ENCODE assay signal across 8 mouse cellular contexts in the genomic region with DNA sequence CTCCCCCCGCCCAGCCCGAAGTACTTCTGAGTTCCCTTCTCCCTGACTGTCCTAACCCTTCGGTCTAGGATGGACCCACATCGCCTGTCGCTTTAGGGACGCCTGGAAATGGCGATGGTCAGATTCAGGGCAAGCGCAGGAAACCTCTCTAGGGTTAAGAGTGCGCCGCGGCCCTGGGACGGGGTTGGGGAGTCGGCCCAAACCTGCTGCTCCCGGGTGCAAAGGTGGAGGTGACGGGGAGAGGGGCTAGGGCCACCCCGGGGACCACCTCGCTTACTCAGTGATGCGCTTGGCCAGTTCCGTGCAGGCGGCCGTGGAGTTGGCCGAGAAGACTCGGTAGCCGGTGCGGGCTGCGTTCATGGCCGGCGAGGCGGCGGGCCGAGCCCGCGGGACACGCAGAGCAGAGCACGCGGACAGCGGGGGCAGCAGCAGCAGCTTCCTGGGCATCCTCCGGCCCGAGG. TPM values are rescaled to one million over a fixed set of nuclear protein-coding genes. Genes with fewer than 3 reads are reported as not detected.
DNase-seq lines count a peak whose midpoint lies in the region; ATAC-seq and TF ChIP-seq lines count a peak whose summit lies in the region.

No protein-coding gene starts in this region.

- peak overlapping the region; percentile 84 for H3K4me3 ChIP-seq in spleen, adult 2 months (ENCODE audit: extremely low read depth, insufficient read depth, insufficient read length)
- H3K4me3 ChIP-seq in hindbrain, embryonic 12.5 days = peak overlapping the region; percentile 97
- H3K4me3 ChIP-seq in midbrain, embryonic 12.5 days = peak overlapping the region; percentile 98

- H3K27ac ChIP-seq in spleen, adult 2 months (ENCODE audit: insufficient read depth, low read length) = peak overlapping the region; percentile 88
- peak overlapping the region; percentile 95 for H3K27ac ChIP-seq in hindbrain, embryonic 12.5 days
- H3K27ac ChIP-seq in midbrain, embryonic 12.5 days (replicated peaks) = peak overlapping the region; percentile 96

- no peaks in the 10 kb centered on the region for H3K27me3 ChIP-seq in spleen, adult 2 months (ENCODE audit: control insufficient read depth, insufficient read depth, low read length)
- H3K27me3 ChIP-seq in hindbrain, embryonic 12.5 days = no peaks in the 10 kb centered on the region
- no peaks in the 10 kb centered on the region; the same call in 1 of the 2 replicates for H3K27me3 ChIP-seq in midbrain, embryonic 12.5 days

- H3K4me2 ChIP-seq in hindbrain, embryonic 12.5 days (replicated peaks) = peak overlapping the region; percentile 59
- peak overlapping the region; percentile 75 for H3K4me2 ChIP-seq in midbrain, embryonic 12.5 days (replicated peaks)

- peak overlapping the region; percentile 96 for H3K9ac ChIP-seq in hindbrain, embryonic 12.5 days
- H3K9ac ChIP-seq in midbrain, embryonic 12.5 days (replicated peaks) = peak overlapping the region; percentile 97

- intact Hi-C loops in left cerebral cortex, postnatal 4 days (cut with DNase I) = no loop called here

- no peak for TF ChIP-seq CTCF in spleen, adult 2 months (IDR thresholded peaks at IDR 0.05; ENCODE audit: extremely low read depth, insufficient read depth, insufficient read length, insufficient replicate concordance)

- H3K36me3 ChIP-seq in spleen, adult 2 months (ENCODE audit: control insufficient read depth, insufficient read depth, low read length) = peaks cover 7% of the 10 kb centered on the region
- peaks cover 28% of the 10 kb centered on the region for H3K36me3 ChIP-seq in hindbrain, embryonic 12.5 days
- H3K36me3 ChIP-seq in midbrain, embryonic 12.5 days = peaks cover 35% of the 10 kb centered on the region

- no peak for TF ChIP-seq POLR2A in spleen, adult 2 months (IDR thresholded peaks at IDR 0.05; ENCODE audit: low read depth, low read length)

- 0 out of 2 replicates have a peak, but pooled peaks cover 5% of the 10 kb centered on the region for H3K9me3 ChIP-seq in hindbrain, embryonic 12.5 days (replicated peaks)
- H3K9me3 ChIP-seq in midbrain, embryonic 12.5 days = no peaks in the 10 kb centered on the region

- WGBS in spleen, adult 2 months = under 1% methylated on average over 39 of the region's 39 CpGs
- under 1% methylated on average over 32 of the region's 39 CpGs for WGBS in hindbrain, embryonic 12.5 days
- under 1% methylated on average over 39 of the region's 39 CpGs for WGBS in midbrain, embryonic 12.5 days

- H3K4me1 ChIP-seq in spleen, adult 2 months (ENCODE audit: control insufficient read depth, insufficient read depth, insufficient read length) = peaks cover 3% of the 10 kb centered on the region; the same call in 1 of the 2 replicates
- H3K4me1 ChIP-seq in hindbrain, embryonic 12.5 days = peaks cover 15% of the 10 kb centered on the region
- H3K4me1 ChIP-seq in midbrain, embryonic 12.5 days = peaks cover 9% of the 10 kb centered on the region

- no peak for DNase-seq in cerebellum, adult 11-12 months
- DNase-seq in spleen, adult 2 months (ENCODE audit: low read depth in 1 of 2, low spot score in 2 of 2) = no peak
- no peak for DNase-seq in spleen, postnatal 14 days (ENCODE audit: low spot score in 2 of 2)
- DNase-seq in left cerebral cortex, postnatal 4 days = no peak
- no peak for DNase-seq in right cerebral cortex, postnatal 25 days

- peak; percentile 24; the same call in 1 of the 2 replicates for ATAC-seq in cerebellum, adult (ENCODE audit: insufficient number of reproducible peaks, low FRiP score, low TSS enrichment)
- ATAC-seq in hindbrain, embryonic 12.5 days (ENCODE audit: low FRiP score) = peak; percentile 46; the same call in 1 of the 2 replicates
- ATAC-seq in midbrain, embryonic 12.5 days (ENCODE audit: low FRiP score, low read depth) = peak; percentile 64

RNA-seq across cellular contexts. Expression of gene Prpsap1, which starts 4.2 kb away (rescaled TPM):
- 62.1 and 95.5 TPM in 2 replicates for polyA plus RNA-seq in spleen, adult 2 months (2012; rRNA removed)
- polyA plus RNA-seq in hindbrain, embryonic 12.5 days (2016; fragmentation: Nextera tagmentation; extraction: Ambion mirVana) = 164 and 179 TPM in 2 replicates
- polyA plus RNA-seq in midbrain, embryonic 12.5 days (2016; fragmentation: Nextera tagmentation; extraction: Ambion mirVana) = 175 and 183 TPM in 2 replicates
- 100 to 1,000 TPM; 107 TPM for total RNA-seq in left cerebral cortex, postnatal 4 days (2021)

RNA-seq across cellular contexts. Expression of gene Qrich2, which starts 23.8 kb away (rescaled TPM):
- 0.07 and 0.14 TPM in 2 replicates for polyA plus RNA-seq in spleen, adult 2 months (2012; rRNA removed)
- 0.18 and 0.39 TPM in 2 replicates for polyA plus RNA-seq in hindbrain, embryonic 12.5 days (2016; fragmentation: Nextera tagmentation; extraction: Ambion mirVana)
- not detected in 2 replicates for polyA plus RNA-seq in midbrain, embryonic 12.5 days (2016; fragmentation: Nextera tagmentation; extraction: Ambion mirVana)
- under 1 TPM in 1 of 2 experiments, not detected in 1; 0.08 TPM for total RNA-seq in left cerebral cortex, postnatal 4 days (2021)

RNA-seq across cellular contexts. Expression of gene Sphk1, which starts 40.9 kb away (rescaled TPM):
- polyA plus RNA-seq in spleen, adult 2 months (2012; rRNA removed) = 15.5 and 21.4 TPM in 2 replicates
- polyA plus RNA-seq in hindbrain, embryonic 12.5 days (2016; fragmentation: Nextera tagmentation; extraction: Ambion mirVana) = 8.9 and 10.2 TPM in 2 replicates
- polyA plus RNA-seq in midbrain, embryonic 12.5 days (2016; fragmentation: Nextera tagmentation; extraction: Ambion mirVana) = 4.6 and 7.1 TPM in 2 replicates
- total RNA-seq in left cerebral cortex, postnatal 4 days (2021) = 1 to 10 TPM; 4.8 to 6.7 TPM

RNA-seq across cellular contexts. Expression of gene Ubald2, which starts 55.9 kb away (rescaled TPM):
- polyA plus RNA-seq in spleen, adult 2 months (2012; rRNA removed) = 152 and 245 TPM in 2 replicates
- 46.6 and 50.6 TPM in 2 replicates for polyA plus RNA-seq in hindbrain, embryonic 12.5 days (2016; fragmentation: Nextera tagmentation; extraction: Ambion mirVana)
- 47.7 and 52.5 TPM in 2 replicates for polyA plus RNA-seq in midbrain, embryonic 12.5 days (2016; fragmentation: Nextera tagmentation; extraction: Ambion mirVana)
- total RNA-seq in left cerebral cortex, postnatal 4 days (2021) = 10 to 100 TPM; 43.3 to 45.8 TPM
